Mouse (Mus musculus) sigmoid colon, adult 10 weeks (tissue): ENCODE measurements around the gene Pax9. TPM values are rescaled to one million over a fixed set of nuclear protein-coding genes. Genes with fewer than 3 reads are reported as not detected.

Source experiments
- polyA plus RNA-seq: library from polyadenylated mRNA; stranded (reverse); fragments of 350-450 nt; fragmentation: Illumina TruSeq; extraction: RNeasy Lipid Tissue Mini Kit (QIAGEN cat#74804); gene quantifications from one replicate; pipeline ENCODE4 v1.2.3, GENCODE M21; 2014; ENCODE audit warnings: low read depth, low replicate concordance

The Pax9 gene
- polyA plus RNA-seq: 0.09 TPM

DNA sequence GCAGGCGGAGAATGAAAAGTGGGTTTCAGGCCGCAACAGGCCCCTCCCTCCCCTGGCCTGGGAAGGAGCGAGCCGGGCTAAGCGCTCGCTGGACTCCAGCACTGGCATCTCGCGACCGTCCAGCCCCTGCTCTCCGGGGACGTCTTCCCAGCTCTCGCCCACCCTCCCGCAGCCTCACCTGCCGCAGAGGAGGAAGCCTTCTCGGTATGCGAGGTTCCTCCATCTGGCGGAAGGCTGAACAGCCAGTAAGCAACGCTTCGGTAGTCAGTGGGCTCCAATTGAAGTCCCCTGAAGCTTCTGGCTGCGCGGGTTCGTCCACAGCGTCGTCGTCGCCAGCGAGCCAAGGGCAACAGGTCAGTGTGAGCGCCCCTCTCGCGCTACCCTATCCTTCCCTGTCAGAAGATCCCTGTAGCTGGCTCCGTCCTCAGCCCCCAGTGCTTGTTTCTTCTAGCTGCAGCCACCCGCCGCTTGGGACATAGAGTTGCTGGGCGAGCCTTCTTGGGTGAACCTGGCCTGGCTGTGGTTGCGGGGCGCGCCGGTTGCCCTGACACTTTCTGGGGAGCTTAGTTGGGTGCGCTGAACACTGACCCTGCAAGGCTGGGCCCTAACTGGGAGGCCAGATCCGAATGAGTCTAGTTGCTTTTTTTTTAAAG, at the start of gene Pax9:
Pax9 (plus strand) TSS at position 341 of the 653 bp plus-strand sequence.

Other genes starting within 250 kb of the Pax9 start
- not detected for gene Nkx2-1, start 154.9 kb upstream of the Pax9 start, polyA plus RNA-seq
- not detected for gene Nkx2-9, start 78.5 kb upstream of the Pax9 start, polyA plus RNA-seq